Mouse (Mus musculus): ENCODE measurements around the gene Hspbap1. TPM values are rescaled to one million over a fixed set of nuclear protein-coding genes. Genes with fewer than 3 reads are reported as not detected.

The Hspbap1 gene
- polyA plus RNA-seq, 1 experiment, result 8.7 TPM

- DNase-seq (ENCODE audit: low spot score), result no peak
Observed at GRCm38 (mm10) chr16:35871898-35872297, 101.7 kb downstream of the Hspbap1 start.

GRCm38 (mm10) chr16:35872410-35873006 is 102.3 kb downstream of the Hspbap1 start:
- no peak for DNase-seq (ENCODE audit: low spot score)

DNA sequence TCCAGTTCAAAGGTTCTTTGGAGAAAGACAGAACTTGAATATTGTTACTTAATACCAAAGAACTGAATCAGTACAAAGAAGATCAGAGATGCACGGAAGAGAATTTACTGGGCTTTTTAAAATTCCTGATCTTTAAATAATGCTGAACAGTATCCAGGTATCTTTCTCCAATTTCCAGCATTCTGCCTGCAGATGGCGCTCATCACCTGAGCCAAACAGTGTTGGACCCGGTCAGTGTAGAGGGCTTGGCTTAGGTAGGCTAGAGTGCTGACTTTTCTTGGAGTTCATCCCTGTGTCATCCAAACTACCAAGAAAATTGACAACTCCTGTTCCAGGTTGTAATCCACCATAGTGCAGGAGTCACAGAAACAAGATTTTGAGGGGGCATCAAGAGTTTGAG is 104.2 kb downstream of the Hspbap1 start:
- no peak for DNase-seq (ENCODE audit: low spot score)

Other genes starting within 250 kb of the Hspbap1 start
- 0.59 and 1.9 TPM in 2 replicates for gene Sema5b, start 229.2 kb upstream of the Hspbap1 start, polyA plus RNA-seq (2012; rRNA removed)
- gene Dirc2, start 1.0 kb upstream of the Hspbap1 start, polyA plus RNA-seq (2012; rRNA removed), result 32.8 and 34.8 TPM in 2 replicates
- gene Parp14, start 101.2 kb downstream of the Hspbap1 start, polyA plus RNA-seq (2012; rRNA removed), result 12.8 and 19.4 TPM in 2 replicates
- gene Parp9, start 168.1 kb downstream of the Hspbap1 start, polyA plus RNA-seq (2012; rRNA removed), result 20.3 and 25.3 TPM in 2 replicates
- gene Dtx3l, start 168.8 kb downstream of the Hspbap1 start, polyA plus RNA-seq (2012; rRNA removed), result 13.2 and 18.3 TPM in 2 replicates
- gene Kpna1, start 208.4 kb downstream of the Hspbap1 start, polyA plus RNA-seq (2012; rRNA removed), result 18.0 and 21.2 TPM in 2 replicates

Measured in urinary bladder, adult 2 months (tissue).